Mouse (Mus musculus): ENCODE measurements at regions not wholly inside any gene's neighbourhood (a gene's known extent, or its start where the extent isn't known, plus 50 kb on each side); places are given as distances from the start of the nearest gene placed in this dataset.
A peak's percentile ranks its signal among the peaks of the same experiment; 100 is the strongest.

- no peak for DNase-seq
Observed at GRCm38 (mm10) chr3:125813798-125814197, 124.6 kb downstream of the Ugt8a start.

- peak; percentile 94 for DNase-seq
Observed at GRCm38 (mm10) chr3:125812829-125813228, 125.6 kb downstream of the Ugt8a start.

DNA sequence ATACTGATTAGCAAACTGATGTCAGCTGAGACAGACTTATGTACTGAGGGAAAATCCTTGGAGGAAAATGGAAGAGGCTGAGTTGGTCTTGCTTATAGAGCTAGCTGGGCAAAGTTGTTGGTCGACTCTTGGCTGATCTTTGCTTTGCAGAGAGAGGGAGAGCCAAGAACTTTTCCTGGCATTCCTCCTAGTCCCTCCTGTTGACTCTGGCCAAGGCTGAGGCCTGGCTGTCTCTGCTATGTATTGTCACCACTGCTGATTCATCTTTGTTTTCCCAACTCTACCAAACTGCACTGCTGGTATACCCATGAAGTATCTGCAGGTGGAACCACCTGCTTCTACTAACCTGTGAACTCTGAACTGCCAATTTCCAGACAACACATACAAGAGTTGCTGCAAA lies 143.8 kb downstream of the Ugt8a start:
- no peak for DNase-seq

- no peak for DNase-seq
Observed at GRCm38 (mm10) chr3:125781357-125781756, 157.1 kb downstream of the Ugt8a start.

GRCm38 (mm10) chr3:125780251-125780650 lies 158.2 kb downstream of the Ugt8a start:
- no peak for DNase-seq
